Mouse (Mus musculus): Measurements from ENCODE around the gene Rmdn3. TPM values are rescaled to one million over a fixed set of nuclear protein-coding genes. Genes with fewer than 3 reads are reported as not detected.

The Rmdn3 gene
- polyA plus RNA-seq, 2 experiments, result 22.8 to 42.2 TPM

DNA sequence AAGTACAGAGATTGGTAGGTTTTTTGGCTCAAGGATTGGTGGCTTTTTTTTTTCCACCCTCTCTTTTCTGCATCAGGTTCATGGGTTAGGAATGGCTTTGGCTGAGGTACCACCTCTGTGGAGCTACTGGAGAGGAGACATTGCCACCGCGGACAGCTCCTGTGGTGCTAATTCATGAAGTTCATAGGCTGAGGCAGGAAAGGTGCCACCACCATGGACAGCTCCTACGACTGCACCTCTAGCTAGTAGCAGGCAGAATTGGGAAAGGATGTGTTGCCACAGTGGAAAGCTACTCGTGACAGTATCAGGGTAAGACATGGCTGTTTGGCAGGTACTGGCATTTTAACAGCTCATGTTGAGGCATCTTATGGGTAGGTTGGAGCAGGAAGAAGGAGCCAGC is 48.3 kb downstream of the Rmdn3 start:
- WGBS (ENCODE audit: insufficient replicate concordance), result 69% methylated on average over 4 of the region's 4 CpGs
- H3K27ac ChIP-seq, result no peak overlapping the region
- H3K36me3 ChIP-seq (replicated peaks; ENCODE audit: control insufficient read depth, insufficient read depth, low read depth), result peaks cover 17% of the 10 kb centered on the region
- peaks cover 1 to 4% of the 10 kb centered on the region in 2 experiments; a peak in 2 of 4 replicates for H3K4me1 ChIP-seq (replicated peaks; ENCODE audit: control insufficient read depth in 2 of 2, insufficient read depth in 2 of 2, low read length in 1 of 2)
- H3K4me2 ChIP-seq (ENCODE audit: low read depth), result no peak overlapping the region
- H3K27me3 ChIP-seq (ENCODE audit: control insufficient read depth, insufficient read depth, low read length), result no peaks in the 10 kb centered on the region
- H3K9ac ChIP-seq (replicated peaks), result no peak overlapping the region
- TF ChIP-seq EP300 (IDR thresholded peaks at IDR 0.05; ENCODE audit: low read depth), result no peak
- no peak for TF ChIP-seq CTCF (IDR thresholded peaks at IDR 0.05; ENCODE audit: low read depth)
- DNase-seq (ENCODE audit: low read depth in 3 of 3, low spot score in 3 of 3) (peak; percentile 43 to 48 (median 43)), ATAC-seq (ENCODE audit: insufficient read depth) (no peak)
- H3K9me3 ChIP-seq (ENCODE audit: control insufficient read depth, low read length), result no peaks in the 10 kb centered on the region
- H3K4me3 ChIP-seq (ENCODE audit: insufficient read depth in 1 of 2, low read depth in 2 of 2, low read length in 2 of 2), result no peak overlapping the region

- H3K9me3 ChIP-seq (ENCODE audit: control insufficient read depth, low read length), result no peaks in the 10 kb centered on the region
- WGBS (ENCODE audit: insufficient replicate concordance), result 86% methylated on average over 5 of the region's 5 CpGs
- ATAC-seq (ENCODE audit: insufficient read depth) (no peak), DNase-seq (ENCODE audit: low read depth in 3 of 3, low spot score in 3 of 3) (no peak)
- H3K4me2 ChIP-seq (ENCODE audit: low read depth), result no peak overlapping the region
- peaks cover 0 to under 1% of the 10 kb centered on the region in 2 experiments; a peak in 1 of 4 replicates for H3K4me1 ChIP-seq (replicated peaks; ENCODE audit: control insufficient read depth in 2 of 2, insufficient read depth in 2 of 2, low read length in 1 of 2)
- TF ChIP-seq CTCF (IDR thresholded peaks at IDR 0.05; ENCODE audit: low read depth), result no peak
- TF ChIP-seq EP300 (IDR thresholded peaks at IDR 0.05; ENCODE audit: low read depth), result no peak
- peaks cover 37% of the 10 kb centered on the region for H3K36me3 ChIP-seq (replicated peaks; ENCODE audit: control insufficient read depth, insufficient read depth, low read depth)
- H3K9ac ChIP-seq (replicated peaks), result no peak overlapping the region
- H3K4me3 ChIP-seq (ENCODE audit: insufficient read depth in 1 of 2, low read depth in 2 of 2, low read length in 2 of 2), result no peak overlapping the region
- H3K27ac ChIP-seq, result no peak overlapping the region
- H3K27me3 ChIP-seq (ENCODE audit: control insufficient read depth, insufficient read depth, low read length), result no peaks in the 10 kb centered on the region
These were observed 50.3 kb downstream of the Rmdn3 start for GRCm38 (mm10) chr2:119106583-119106982.

- H3K4me3 ChIP-seq (ENCODE audit: insufficient read depth in 1 of 2, low read depth in 2 of 2, low read length in 2 of 2), result no peak overlapping the region
- no peaks in the 10 kb centered on the region for H3K4me1 ChIP-seq (replicated peaks; ENCODE audit: control insufficient read depth in 2 of 2, insufficient read depth in 2 of 2, low read length in 1 of 2)
- ATAC-seq (ENCODE audit: insufficient read depth) (no peak), DNase-seq (ENCODE audit: low read depth in 3 of 3, low spot score in 3 of 3) (no peak)
- TF ChIP-seq EP300 (IDR thresholded peaks at IDR 0.05; ENCODE audit: low read depth) (no peak), CTCF (IDR thresholded peaks at IDR 0.05; ENCODE audit: low read depth) (no peak)
- H3K36me3 ChIP-seq (replicated peaks; ENCODE audit: control insufficient read depth, insufficient read depth, low read depth), result peaks cover 58% of the 10 kb centered on the region
- no peak overlapping the region for H3K9ac ChIP-seq (replicated peaks)
- H3K4me2 ChIP-seq (ENCODE audit: low read depth), result no peak overlapping the region
- no peaks in the 10 kb centered on the region for H3K9me3 ChIP-seq (ENCODE audit: control insufficient read depth, low read length)
- H3K27ac ChIP-seq, result no peak overlapping the region
- no peaks in the 10 kb centered on the region for H3K27me3 ChIP-seq (ENCODE audit: control insufficient read depth, insufficient read depth, low read length)
These were observed 55.3 kb downstream of the Rmdn3 start for GRCm38 (mm10) chr2:119101552-119101951.

Other genes with a start within 250 kb of the Rmdn3 start
- gene Chst14, start 230.5 kb downstream of the Rmdn3 start, polyA plus RNA-seq (2012; rRNA removed), result 3.6 and 3.7 TPM in 2 replicates
- gene Chst14, start 230.5 kb downstream of the Rmdn3 start, polyA plus RNA-seq (2014; fragmentation: Nextera tagmentation; extraction: Ambion mirVana), result 4.2 and 4.3 TPM in 2 replicates
- gene Ccdc32, start 127.6 kb downstream of the Rmdn3 start, polyA plus RNA-seq (2012; rRNA removed), result 5.4 and 6.9 TPM in 2 replicates
- gene Ccdc32, start 127.6 kb downstream of the Rmdn3 start, polyA plus RNA-seq (2014; fragmentation: Nextera tagmentation; extraction: Ambion mirVana), result 12.6 and 12.9 TPM in 2 replicates
- gene Rpusd2, start 122.2 kb downstream of the Rmdn3 start, polyA plus RNA-seq (2012; rRNA removed), result 3.6 and 4.0 TPM in 2 replicates
- gene Rpusd2, start 122.2 kb downstream of the Rmdn3 start, polyA plus RNA-seq (2014; fragmentation: Nextera tagmentation; extraction: Ambion mirVana), result 2.3 and 3.0 TPM in 2 replicates
- 3.4 and 6.2 TPM in 2 replicates for gene Knl1, start 109.9 kb downstream of the Rmdn3 start, polyA plus RNA-seq (2012; rRNA removed)
- gene Knl1, start 109.9 kb downstream of the Rmdn3 start, polyA plus RNA-seq (2014; fragmentation: Nextera tagmentation; extraction: Ambion mirVana), result 45.5 and 49.7 TPM in 2 replicates
- gene Rad51, start 44.2 kb downstream of the Rmdn3 start, polyA plus RNA-seq (2012; rRNA removed), result 20.4 and 28.7 TPM in 2 replicates
- 33.9 and 35.7 TPM in 2 replicates for gene Rad51, start 44.2 kb downstream of the Rmdn3 start, polyA plus RNA-seq (2014; fragmentation: Nextera tagmentation; extraction: Ambion mirVana)
- 35.4 and 59.7 TPM in 2 replicates for gene Gchfr, start 10.7 kb upstream of the Rmdn3 start, polyA plus RNA-seq (2012; rRNA removed)
- 75.9 and 80.3 TPM in 2 replicates for gene Gchfr, start 10.7 kb upstream of the Rmdn3 start, polyA plus RNA-seq (2014; fragmentation: Nextera tagmentation; extraction: Ambion mirVana)
- not detected in 2 replicates for gene Gm14137, start 17.5 kb upstream of the Rmdn3 start, polyA plus RNA-seq (2012; rRNA removed)
- gene Gm14137, start 17.5 kb upstream of the Rmdn3 start, polyA plus RNA-seq (2014; fragmentation: Nextera tagmentation; extraction: Ambion mirVana), result 0.05 TPM in 1 of 2 replicates, not detected in the other
- 19.4 and 20.5 TPM in 2 replicates for gene Zfyve19, start 51.6 kb upstream of the Rmdn3 start, polyA plus RNA-seq (2012; rRNA removed)
- gene Zfyve19, start 51.6 kb upstream of the Rmdn3 start, polyA plus RNA-seq (2014; fragmentation: Nextera tagmentation; extraction: Ambion mirVana), result 16.4 and 18.2 TPM in 2 replicates
- gene Dnajc17, start 51.8 kb upstream of the Rmdn3 start, polyA plus RNA-seq (2012; rRNA removed), result 4.6 and 9.5 TPM in 2 replicates
- 5.4 and 6.9 TPM in 2 replicates for gene Dnajc17, start 51.8 kb upstream of the Rmdn3 start, polyA plus RNA-seq (2014; fragmentation: Nextera tagmentation; extraction: Ambion mirVana)
- gene Ppp1r14d, start 72.9 kb upstream of the Rmdn3 start, polyA plus RNA-seq (2012; rRNA removed), result not detected in 2 replicates
- gene Ppp1r14d, start 72.9 kb upstream of the Rmdn3 start, polyA plus RNA-seq (2014; fragmentation: Nextera tagmentation; extraction: Ambion mirVana), result not detected in 2 replicates
- gene Spint1, start 80.3 kb upstream of the Rmdn3 start, polyA plus RNA-seq (2012; rRNA removed), result 0.11 and 0.27 TPM in 2 replicates
- 0.11 and 0.13 TPM in 2 replicates for gene Spint1, start 80.3 kb upstream of the Rmdn3 start, polyA plus RNA-seq (2014; fragmentation: Nextera tagmentation; extraction: Ambion mirVana)
- 0.02 TPM in 1 of 2 replicates, not detected in the other for gene Rhov, start 114.2 kb upstream of the Rmdn3 start, polyA plus RNA-seq (2012; rRNA removed)
- gene Rhov, start 114.2 kb upstream of the Rmdn3 start, polyA plus RNA-seq (2014; fragmentation: Nextera tagmentation; extraction: Ambion mirVana), result not detected in 2 replicates
- 3.2 and 3.4 TPM in 2 replicates for gene Vps18, start 131.7 kb upstream of the Rmdn3 start, polyA plus RNA-seq (2012; rRNA removed)
- gene Vps18, start 131.7 kb upstream of the Rmdn3 start, polyA plus RNA-seq (2014; fragmentation: Nextera tagmentation; extraction: Ambion mirVana), result 3.2 and 3.5 TPM in 2 replicates
- 1.3 and 1.4 TPM in 2 replicates for gene Dll4, start 168.8 kb upstream of the Rmdn3 start, polyA plus RNA-seq (2012; rRNA removed)
- 0.83 and 0.86 TPM in 2 replicates for gene Dll4, start 168.8 kb upstream of the Rmdn3 start, polyA plus RNA-seq (2014; fragmentation: Nextera tagmentation; extraction: Ambion mirVana)
- gene Chac1, start 194.2 kb upstream of the Rmdn3 start, polyA plus RNA-seq (2012; rRNA removed), result 0.56 and 1.2 TPM in 2 replicates
- 0.29 and 1.7 TPM in 2 replicates for gene Chac1, start 194.2 kb upstream of the Rmdn3 start, polyA plus RNA-seq (2014; fragmentation: Nextera tagmentation; extraction: Ambion mirVana)